Mouse (Mus musculus) neural tube, postnatal 0 days (tissue): Measurements from ENCODE around the gene Mapkapk2. TPM values are rescaled to one million over a fixed set of nuclear protein-coding genes. Genes with fewer than 3 reads are reported as not detected.

Experiments
- polyA plus RNA-seq: library from polyadenylated mRNA; unstranded; fragments of >200 nt; fragmentation: Nextera tagmentation; extraction: Ambion mirVana; gene quantifications from 2 replicates; pipeline ENCODE4 v1.2.1, GENCODE M21; 2015

Mapkapk2 gene
- 15.0 and 17.1 TPM in 2 replicates for polyA plus RNA-seq

GRCm38 (mm10) chr1:131097700-131098094 is at the start of gene Mapkapk2:
Gene Mapkapk2, minus strand, starts transcription at chr1:131097826.

GRCm38 (mm10) chr1:131138191-131139016 is 40.8 kb upstream of the Mapkapk2 start, which contains the start of gene Dyrk3:
Gene Dyrk3, minus strand, starts transcription at chr1:131138340.

GRCm38 (mm10) chr1:131019492-131020098 is 78.0 kb downstream of the Mapkapk2 start, which contains the start of gene Il10:
Gene Il10, plus strand, starts transcription at chr1:131019845.

Other genes starting within 250 kb of the Mapkapk2 start
- 3.0 and 3.3 TPM in 2 replicates for gene Fcmr, start 232.2 kb downstream of the Mapkapk2 start, polyA plus RNA-seq
- gene Il24, start 210.4 kb downstream of the Mapkapk2 start, polyA plus RNA-seq = not detected in 2 replicates
- not detected in 2 replicates for gene Il20, start 186.4 kb downstream of the Mapkapk2 start, polyA plus RNA-seq
- gene Il19, start 157.7 kb downstream of the Mapkapk2 start, polyA plus RNA-seq = not detected in 2 replicates
- not detected in 2 replicates for gene Il10, start 78.0 kb downstream of the Mapkapk2 start, polyA plus RNA-seq
- gene Dyrk3, start 40.5 kb upstream of the Mapkapk2 start, polyA plus RNA-seq = 8.9 and 9.1 TPM in 2 replicates
- 37.6 and 45.0 TPM in 2 replicates for gene Eif2d, start 55.4 kb upstream of the Mapkapk2 start, polyA plus RNA-seq
- 12.5 and 12.8 TPM in 2 replicates for gene Rassf5, start 147.4 kb upstream of the Mapkapk2 start, polyA plus RNA-seq
- 0.96 and 1.1 TPM in 2 replicates for gene Ikbke, start 181.8 kb upstream of the Mapkapk2 start, polyA plus RNA-seq